Mouse (Mus musculus) heart, postnatal 25 days (tissue): Measurements from ENCODE around the gene Tmprss15. TPM values are rescaled to one million over a fixed set of nuclear protein-coding genes. Genes with fewer than 3 reads are reported as not detected.

ENCODE experiments used
- DNase-seq: peaks from one replicate; pipeline ENCODE4 v3.0.0; 2022; ENCODE audit warnings: low spot score
- intact Hi-C: fragments of 180-260 bp; cut with DNase I; formaldehyde crosslinking; loops from one replicate; pipeline ENCODE4 v1.15.1; 2025
- total RNA-seq, 2 experiments: library from RNA; stranded (reverse); gene quantifications; 2 replicates each; pipeline ENCODE4 v1.2.3; 2021

The Tmprss15 gene
- total RNA-seq, 2 experiments from 2014 or later, result not detected

GRCm38 (mm10) chr16:78930382-78931286 lies 160.3 kb downstream of the Tmprss15 start, which contains the start of gene Chodl:
Chodl (plus strand) TSS chr16:78930948.
- DNase-seq, result no peak

GRCm38 (mm10) chr16:78922644-78923043 lies 168.3 kb downstream of the Tmprss15 start:
- intact Hi-C loops, result no loop called here

More at GRCm38 (mm10) chr16:78930382-78931286, 160.3 kb downstream of the Tmprss15 start, which contains the start of gene Chodl:
- intact Hi-C loops, result no loop called here

More at GRCm38 (mm10) chr16:78922644-78923043, 168.3 kb downstream of the Tmprss15 start:
- DNase-seq, result no peak

Other genes starting within 250 kb of the Tmprss15 start
- under 1 TPM; 0.13 to 0.14 TPM for gene Chodl, start 160.1 kb downstream of the Tmprss15 start, total RNA-seq